Mouse (Mus musculus) hindbrain, embryonic 14.5 days (tissue): ENCODE data around the gene Dock9. TPM values are rescaled to one million over a fixed set of nuclear protein-coding genes. Genes with fewer than 3 reads are reported as not detected.

ENCODE experiments used
- ATAC-seq: fragments of 200-750 bp; cut with Nextera tagmentation; 2 replicates; pipeline ENCODE4 v1.8.0; 2017; ENCODE audit warnings: moderate number of reproducible peaks, mild to moderate bottlenecking, moderate TSS enrichment, moderate library complexity; ENCODE audit not compliant: low FRiP score
- DNase-seq: peaks from one replicate; pipeline ENCODE4 v3.0.0-alpha.2; 2015; ENCODE audit warnings: low spot score
- H3K27ac ChIP-seq: fragments of 300-500 bp; sonication (generic); 2 replicates; pipeline ENCODE4 v1.5.1; 2014; ENCODE audit warnings: mild to moderate bottlenecking, moderate library complexity
- H3K27me3 ChIP-seq: fragments of 300-500 bp; sonication (generic); 2 replicates; pipeline ENCODE4 v1.6.1; 2014; ENCODE audit warnings: mild to moderate bottlenecking, low read length, mixed read lengths; ENCODE audit not compliant: control insufficient read depth, insufficient read depth
- H3K36me3 ChIP-seq: fragments of 300-500 bp; sonication (generic); replicated peaks from 2 replicates; pipeline ENCODE4 v1.6.1; 2014; ENCODE audit not compliant: control insufficient read depth, insufficient read depth
- H3K4me1 ChIP-seq: fragments of 300-500 bp; sonication (generic); replicated peaks from 2 replicates; pipeline ENCODE4 v1.6.1; 2014; ENCODE audit warnings: antibody characterized with exemption, low read length, mixed read lengths; ENCODE audit not compliant: control insufficient read depth, insufficient read depth
- H3K4me2 ChIP-seq: fragments of 300-500 bp; sonication (generic); replicated peaks from 2 replicates; pipeline ENCODE4 v1.6.1; 2014; ENCODE audit warnings: mild to moderate bottlenecking, moderate library complexity
- H3K4me3 ChIP-seq: fragments of 300-500 bp; sonication (generic); replicated peaks from 2 replicates; pipeline ENCODE4 v1.5.1; 2014; ENCODE audit warnings: mild to moderate bottlenecking, low read length
- H3K9ac ChIP-seq: fragments of 300-500 bp; sonication (generic); 2 replicates; pipeline ENCODE4 v1.6.1; 2014
- H3K9me3 ChIP-seq: fragments of 300-500 bp; sonication (generic); 2 replicates; pipeline ENCODE4 v1.6.1; 2016; ENCODE audit warnings: low read length; ENCODE audit not compliant: control insufficient read depth
- WGBS: fragments of 180-500 bp; shearing (Covaris S2); extraction: QIAGEN DNeasy Blood & Tissue Kit; methylation state at CpG from one replicate; pipeline ENCODE4 v1.1.7; 2014; 5-methylcytosine and 5-hydroxymethylcytosine counted together
- polyA plus RNA-seq: library from polyadenylated mRNA; unstranded; fragments of >200 nt; fragmentation: Nextera tagmentation; extraction: Ambion mirVana; gene quantifications from 2 replicates; pipeline ENCODE4 v1.2.1, GENCODE M21; 2014

Gene Dock9
- polyA plus RNA-seq, 1 experiment from 2014 or later = 15.4 TPM

DNA sequence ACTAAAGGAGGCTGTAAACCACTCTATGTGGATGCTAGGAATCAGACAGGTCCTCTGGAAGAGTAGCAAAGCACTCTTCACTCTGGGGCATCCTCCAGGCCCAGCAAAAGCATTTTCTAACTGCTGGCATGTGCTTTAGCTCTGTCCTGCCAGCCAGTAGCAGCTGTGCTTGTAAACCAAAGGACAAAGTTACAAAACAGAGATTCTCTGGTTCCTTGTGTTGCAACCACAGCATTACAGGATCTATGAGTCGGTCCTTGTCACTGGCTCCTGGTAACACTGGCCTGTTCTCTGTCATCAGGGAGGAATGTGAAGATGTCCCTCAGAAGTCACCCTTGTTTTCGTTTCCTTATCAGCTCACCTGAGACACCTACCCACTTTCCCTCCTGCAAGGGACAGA lies 297.1 kb downstream of the Dock9 start:
- Histone ChIP-seq H3K9me3 (no peaks in the 10 kb centered on the region), H3K27me3 (peaks cover 20% of the 10 kb centered on the region), H3K9ac (no peak overlapping the region), H3K27ac (no peak overlapping the region), H3K36me3 (no peaks in the 10 kb centered on the region), H3K4me1 (no peaks in the 10 kb centered on the region; the same call in 1 of the 2 replicates), H3K4me2 (no peak overlapping the region), H3K4me3 (no peak overlapping the region)
- WGBS = 83% methylated on average over 2 of the region's 2 CpGs
- no peak for ATAC-seq
- no peak for DNase-seq

DNA sequence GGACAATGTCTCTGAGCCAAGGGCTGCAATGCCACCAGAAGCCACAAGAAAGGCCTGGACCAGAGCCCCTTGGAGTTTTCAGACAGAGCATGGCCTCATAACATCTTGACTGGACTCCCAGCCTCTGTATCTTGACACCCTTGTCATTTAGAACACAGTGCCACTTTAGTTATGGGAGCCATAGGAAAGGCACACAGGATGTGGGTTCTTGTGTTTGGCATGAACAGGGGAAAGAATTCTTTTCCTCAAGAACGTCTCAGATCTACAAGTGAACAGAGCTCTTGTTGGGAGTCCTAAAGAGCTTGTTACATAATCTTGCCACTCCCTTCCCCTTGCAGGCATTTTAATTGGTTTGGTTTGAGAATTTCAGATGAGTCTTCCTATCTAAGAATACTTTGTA lies 297.9 kb downstream of the Dock9 start:
- Histone ChIP-seq H3K4me2 (no peak overlapping the region), H3K9ac (no peak overlapping the region), H3K9me3 (no peaks in the 10 kb centered on the region), H3K36me3 (no peaks in the 10 kb centered on the region), H3K27ac (no peak overlapping the region), H3K4me1 (no peaks in the 10 kb centered on the region; the same call in 1 of the 2 replicates), H3K27me3 (peaks cover 12% of the 10 kb centered on the region), H3K4me3 (no peak overlapping the region)
- no peak for DNase-seq
- 84% methylated on average over 1 of the region's 1 CpGs for WGBS
- no peak for ATAC-seq

DNA sequence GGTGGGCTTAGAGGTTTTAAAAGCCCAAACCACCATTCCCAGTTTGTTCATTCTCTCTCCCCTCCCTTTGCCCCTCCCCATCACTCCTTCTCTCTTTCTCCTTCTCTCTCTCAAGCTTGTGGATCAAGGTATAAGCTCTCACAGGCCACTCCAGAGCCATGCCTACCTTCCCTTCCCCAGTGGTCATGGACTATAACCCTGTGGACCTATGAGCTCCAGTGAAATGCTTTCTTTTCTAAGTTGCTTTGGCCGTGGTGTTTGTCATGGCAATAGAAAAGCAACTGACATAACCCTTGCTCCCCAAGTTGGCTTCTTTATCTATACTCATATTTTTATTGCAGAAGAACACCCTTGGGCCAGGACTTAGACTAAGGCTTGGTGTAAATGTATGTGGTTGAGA lies 299.8 kb downstream of the Dock9 start:
- Histone ChIP-seq H3K36me3 (no peaks in the 10 kb centered on the region), H3K4me3 (no peak overlapping the region), H3K4me1 (no peaks in the 10 kb centered on the region), H3K9ac (no peak overlapping the region), H3K27ac (no peak overlapping the region), H3K9me3 (no peaks in the 10 kb centered on the region), H3K27me3 (no peaks in the 10 kb centered on the region), H3K4me2 (no peak overlapping the region)
- ATAC-seq = no peak
- no peak for DNase-seq
- 80% methylated on average over 1 of the region's 1 CpGs for WGBS

DNA sequence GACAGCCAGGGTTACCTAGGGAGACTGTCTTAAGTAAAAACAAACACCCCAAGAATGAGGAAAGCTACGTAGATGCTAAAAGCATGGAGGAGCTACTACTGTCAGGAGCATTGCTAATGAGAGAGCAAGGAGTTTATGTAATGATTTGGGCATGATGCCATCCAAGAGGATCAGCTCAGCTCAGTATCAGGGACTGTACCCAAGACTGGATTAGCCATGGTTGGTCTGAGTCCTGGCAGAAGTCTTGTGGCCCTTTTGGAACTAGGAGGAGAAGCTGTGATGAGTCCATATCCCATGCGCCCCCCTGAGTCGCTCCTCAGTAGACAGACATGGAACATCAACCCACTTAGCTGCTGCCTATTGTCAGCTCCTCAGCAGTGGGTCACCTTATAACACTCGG lies 301.9 kb downstream of the Dock9 start:
- H3K4me1 ChIP-seq = peaks cover 3% of the 10 kb centered on the region; the same call in 1 of the 2 replicates
- no peaks in the 10 kb centered on the region for H3K9me3 ChIP-seq
- no peaks in the 10 kb centered on the region for H3K27me3 ChIP-seq
- DNase-seq (no peak), ATAC-seq (no peak)
- no peak overlapping the region for H3K4me3 ChIP-seq
- no peak overlapping the region for H3K4me2 ChIP-seq
- H3K27ac ChIP-seq = no peak overlapping the region
- no peaks in the 10 kb centered on the region for H3K36me3 ChIP-seq
- WGBS = 75% methylated on average over 4 of the region's 4 CpGs
- H3K9ac ChIP-seq = no peak overlapping the region

DNA sequence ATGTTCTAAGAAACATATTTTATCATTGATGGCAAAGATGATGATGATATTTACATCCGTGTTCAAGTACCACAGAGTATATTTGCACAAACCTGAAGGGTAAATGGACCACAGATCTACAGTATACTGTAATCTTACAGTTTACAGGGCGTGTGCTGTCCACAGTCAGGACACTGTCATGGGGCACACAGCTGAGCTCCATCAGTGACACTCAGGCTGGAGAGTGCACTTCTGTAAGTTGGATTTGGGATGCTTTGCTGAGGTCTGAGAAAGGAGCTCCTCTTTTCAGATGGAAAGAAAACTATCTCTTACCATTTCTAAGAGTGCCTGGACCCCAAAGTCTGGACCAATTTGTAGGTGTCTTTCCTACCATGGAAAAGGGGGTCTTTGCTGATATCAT lies 302.5 kb downstream of the Dock9 start:
- Histone ChIP-seq H3K27ac (no peak overlapping the region), H3K27me3 (no peaks in the 10 kb centered on the region), H3K4me2 (no peak overlapping the region), H3K9me3 (no peaks in the 10 kb centered on the region), H3K36me3 (no peaks in the 10 kb centered on the region), H3K9ac (no peak overlapping the region), H3K4me1 (peaks cover 3% of the 10 kb centered on the region; the same call in 1 of the 2 replicates), H3K4me3 (no peak overlapping the region)
- ATAC-seq = no peak
- 89% methylated on average over 2 of the region's 2 CpGs for WGBS
- DNase-seq = no peak

DNA sequence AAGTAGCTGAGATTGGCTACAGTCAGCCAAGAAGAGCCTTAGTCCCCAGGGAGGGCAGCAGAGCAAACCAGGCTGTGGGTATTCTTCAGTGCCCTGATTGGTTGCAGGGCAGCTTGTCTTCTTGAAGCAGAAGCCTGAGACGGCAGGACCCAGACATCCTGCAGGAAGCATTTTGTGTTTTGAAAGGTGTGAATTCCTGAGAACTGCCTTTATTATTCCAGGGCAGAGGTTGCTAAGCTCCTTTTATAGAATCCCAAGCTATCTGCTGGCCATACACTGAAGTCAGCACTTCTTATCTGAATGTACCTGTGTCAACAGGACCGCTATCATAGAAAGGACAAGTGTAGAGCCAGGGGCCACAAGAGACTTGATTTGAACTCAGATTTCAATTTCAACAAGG lies 303.4 kb downstream of the Dock9 start:
- no peaks in the 10 kb centered on the region for H3K9me3 ChIP-seq
- no peak for DNase-seq
- ATAC-seq = no peak
- H3K9ac ChIP-seq = no peak overlapping the region
- H3K4me3 ChIP-seq = no peak overlapping the region
- 81% methylated on average over 2 of the region's 2 CpGs for WGBS
- H3K36me3 ChIP-seq = no peaks in the 10 kb centered on the region
- H3K4me2 ChIP-seq = no peak overlapping the region
- H3K27ac ChIP-seq = no peak overlapping the region
- H3K4me1 ChIP-seq = peaks cover 3% of the 10 kb centered on the region; the same call in 1 of the 2 replicates
- no peaks in the 10 kb centered on the region for H3K27me3 ChIP-seq

DNA sequence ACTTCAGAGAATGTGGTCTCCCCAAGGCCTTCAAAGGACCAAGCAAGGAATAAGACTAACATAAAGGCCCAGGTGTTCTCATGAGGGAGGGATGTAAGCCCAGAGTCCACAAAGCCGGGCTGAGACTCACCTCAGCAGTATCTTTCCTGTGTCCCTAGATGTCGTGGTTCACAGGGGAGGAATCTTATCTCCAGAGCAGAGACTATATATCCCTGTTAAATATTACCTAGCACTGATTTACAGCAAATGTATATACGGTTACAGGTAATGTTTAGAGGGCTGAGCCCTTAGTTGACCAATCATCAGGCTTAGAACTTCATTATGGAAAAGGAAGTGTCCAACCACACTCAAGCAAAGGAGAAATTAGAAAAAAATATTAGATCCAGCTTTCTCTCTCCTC lies 303.9 kb downstream of the Dock9 start:
- DNase-seq = no peak
- H3K36me3 ChIP-seq = no peaks in the 10 kb centered on the region
- WGBS = 70% methylated on average over 3 of the region's 3 CpGs
- peaks cover 3% of the 10 kb centered on the region; the same call in 1 of the 2 replicates for H3K4me1 ChIP-seq
- H3K4me3 ChIP-seq = no peak overlapping the region
- ATAC-seq = no peak
- H3K27me3 ChIP-seq = no peaks in the 10 kb centered on the region
- no peaks in the 10 kb centered on the region for H3K9me3 ChIP-seq
- H3K27ac ChIP-seq = no peak overlapping the region
- H3K4me2 ChIP-seq = no peak overlapping the region
- no peak overlapping the region for H3K9ac ChIP-seq

DNA sequence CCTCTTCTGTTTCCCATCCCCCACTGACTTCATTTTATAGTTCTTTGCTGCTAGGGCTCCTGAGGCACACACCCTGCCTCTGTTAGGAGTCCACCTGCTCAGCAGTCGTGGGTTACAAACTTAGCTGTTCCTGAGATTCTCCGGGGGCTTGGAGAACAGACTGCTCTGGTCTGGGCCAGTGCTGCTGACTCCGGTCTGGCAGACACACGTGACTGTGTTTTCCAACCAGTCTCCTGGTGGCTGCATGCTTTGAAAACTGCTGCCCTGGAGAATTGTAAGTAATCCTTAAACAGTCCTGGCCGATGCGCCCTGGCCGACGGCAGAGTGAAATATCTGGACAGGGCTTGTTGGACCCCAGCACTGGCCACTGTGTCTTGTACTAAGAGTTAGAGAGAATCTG lies 305.3 kb downstream of the Dock9 start:
- 76% methylated on average over 8 of the region's 8 CpGs for WGBS
- ATAC-seq (no peak), DNase-seq (no peak)
- no peaks in the 10 kb centered on the region for H3K9me3 ChIP-seq
- no peaks in the 10 kb centered on the region for H3K36me3 ChIP-seq
- H3K4me3 ChIP-seq = no peak overlapping the region
- H3K27ac ChIP-seq = no peak overlapping the region
- no peaks in the 10 kb centered on the region for H3K27me3 ChIP-seq
- H3K4me2 ChIP-seq = no peak overlapping the region
- no peak overlapping the region for H3K9ac ChIP-seq
- H3K4me1 ChIP-seq = peaks cover 3% of the 10 kb centered on the region; the same call in 1 of the 2 replicates
